Comparison of ENCODE assay signal across 21 mouse cellular contexts in genomic region chr19:47201972-47202371, GRCm38 (mm10). TPM values are rescaled to one million over a fixed set of nuclear protein-coding genes. Genes with fewer than 3 reads are reported as not detected.
DNase-seq lines count a peak whose midpoint lies in the region; ATAC-seq and TF ChIP-seq lines count a peak whose summit lies in the region.
"Had no signal": no experiment of that assay in that cellular context is flagged by ENCODE, and none has a peak within 500 bp of the region (broad histone marks: within the 10 kb centered on the region; RNA-seq: fewer than 3 reads in every experiment).

No protein-coding gene starts in this region.

- DNase-seq in forebrain, embryonic 10.5 days (ENCODE audit: extremely low spot score, low spot score): no peak
- DNase-seq in kidney, postnatal 14 days: no peak
- DNase-seq in embryonic facial prominence, embryonic 10.5 days (ENCODE audit: low spot score): peak; percentile 28
- no peak for DNase-seq in layer of hippocampus, adult 9-10 months (ENCODE audit: low spot score)
- no peak for DNase-seq in left cerebral cortex, adult 2 months (ENCODE audit: extremely low spot score in 1 of 2, low spot score in 2 of 2)
- DNase-seq: adrenal gland, adult 2 months; cerebellum, adult 9-10 months; embryo, embryonic 11 days; gastrocnemius, adult 2 months; kidney, postnatal 25 days; left cerebral cortex, postnatal 4 days; lung, adult 18-20 months; thymus, postnatal 36 days had no signal

- no peak for ATAC-seq in forebrain, embryonic 16.5 days
- 0 out of 2 replicates have a peak, but pooled peaks have one; percentile 4 for ATAC-seq in kidney, embryonic 16.5 days (ENCODE audit: low FRiP score, low TSS enrichment)
- peak; percentile 51; the same call in 1 of the 2 replicates for ATAC-seq in limb, embryonic 13.5 days (ENCODE audit: low FRiP score, low read depth)

- no peak overlapping the region for H3K9ac ChIP-seq in forebrain, embryonic 16.5 days (replicated peaks; ENCODE audit: low read depth, low read length)
- 0 out of 2 replicates have a peak overlapping the region, but pooled peaks have one; percentile 20 for H3K9ac ChIP-seq in kidney, embryonic 16.5 days (replicated peaks; ENCODE audit: low read length)
- no peak overlapping the region for H3K9ac ChIP-seq in limb, embryonic 13.5 days

- H3K4me3 ChIP-seq in forebrain, embryonic 10.5 days: no peak overlapping the region
- no peak overlapping the region for H3K4me3 ChIP-seq in forebrain, embryonic 16.5 days (replicated peaks; ENCODE audit: low read length)
- H3K4me3 ChIP-seq in kidney, embryonic 16.5 days (ENCODE audit: low read length): no peak overlapping the region
- no peak overlapping the region for H3K4me3 ChIP-seq in embryonic facial prominence, embryonic 10.5 days
- H3K4me3 ChIP-seq in limb, embryonic 13.5 days: no peak overlapping the region
- no peak overlapping the region for H3K4me3 ChIP-seq in left cerebral cortex, adult 2 months
- H3K4me3 ChIP-seq: gastrocnemius, adult 2 months had no signal

- no peaks in the 10 kb centered on the region for H3K9me3 ChIP-seq in forebrain, embryonic 10.5 days
- H3K9me3 ChIP-seq in forebrain, embryonic 16.5 days (ENCODE audit: control insufficient read depth, low read length): no peaks in the 10 kb centered on the region
- H3K9me3 ChIP-seq in kidney, embryonic 16.5 days (ENCODE audit: low read length): no peaks in the 10 kb centered on the region
- no peaks in the 10 kb centered on the region for H3K9me3 ChIP-seq in embryonic facial prominence, embryonic 10.5 days
- H3K9me3 ChIP-seq in limb, embryonic 13.5 days: no peaks in the 10 kb centered on the region

- H3K36me3 ChIP-seq in forebrain, embryonic 10.5 days (replicated peaks): no peaks in the 10 kb centered on the region
- no peaks in the 10 kb centered on the region for H3K36me3 ChIP-seq in forebrain, embryonic 16.5 days (ENCODE audit: control insufficient read depth, insufficient read depth)
- no peaks in the 10 kb centered on the region for H3K36me3 ChIP-seq in kidney, embryonic 16.5 days (ENCODE audit: insufficient read depth, low read length)
- no peaks in the 10 kb centered on the region for H3K36me3 ChIP-seq in embryonic facial prominence, embryonic 10.5 days (replicated peaks)
- no peaks in the 10 kb centered on the region for H3K36me3 ChIP-seq in limb, embryonic 13.5 days

- peaks cover 30% of the 10 kb centered on the region for H3K4me1 ChIP-seq in forebrain, embryonic 10.5 days
- H3K4me1 ChIP-seq in forebrain, embryonic 16.5 days (replicated peaks; ENCODE audit: control insufficient read depth, insufficient read depth, low read length): no peaks in the 10 kb centered on the region
- H3K4me1 ChIP-seq in kidney, embryonic 16.5 days (ENCODE audit: insufficient read depth, low read length): peaks cover 8% of the 10 kb centered on the region
- H3K4me1 ChIP-seq in embryonic facial prominence, embryonic 10.5 days: peaks cover 38% of the 10 kb centered on the region
- H3K4me1 ChIP-seq in limb, embryonic 13.5 days: peaks cover 14% of the 10 kb centered on the region

- intact Hi-C loops in left cerebral cortex, adult 2 months (cut with DNase I): no loop called here

- H3K27ac ChIP-seq in forebrain, embryonic 10.5 days: peak overlapping the region; percentile 70
- H3K27ac ChIP-seq in forebrain, embryonic 16.5 days (ENCODE audit: low read length): no peak overlapping the region
- peak overlapping the region; percentile 19; the same call in 1 of the 2 replicates for H3K27ac ChIP-seq in kidney, embryonic 16.5 days (ENCODE audit: low read length)
- peak overlapping the region; percentile 79 for H3K27ac ChIP-seq in embryonic facial prominence, embryonic 10.5 days (replicated peaks)
- 0 out of 2 replicates have a peak overlapping the region, but pooled peaks have one; percentile 11 for H3K27ac ChIP-seq in limb, embryonic 13.5 days
- no peak overlapping the region for H3K27ac ChIP-seq in left cerebral cortex, adult 2 months
- H3K27ac ChIP-seq: gastrocnemius, adult 2 months had no signal

- 67% methylated on average over 12 of the region's 12 CpGs for WGBS in forebrain, embryonic 10.5 days
- WGBS in forebrain, embryonic 16.5 days: 62% methylated on average over 12 of the region's 12 CpGs
- WGBS in kidney, embryonic 16.5 days: 43% methylated on average over 12 of the region's 12 CpGs
- WGBS in embryonic facial prominence, embryonic 10.5 days: 58% methylated on average over 12 of the region's 12 CpGs
- WGBS in limb, embryonic 13.5 days: 24% methylated on average over 12 of the region's 12 CpGs

- peaks cover 3% of the 10 kb centered on the region; the same call in 1 of the 2 replicates for H3K27me3 ChIP-seq in forebrain, embryonic 10.5 days (ENCODE audit: poor library complexity, severe bottlenecking)
- no peaks in the 10 kb centered on the region for H3K27me3 ChIP-seq in forebrain, embryonic 16.5 days (replicated peaks; ENCODE audit: control insufficient read depth, insufficient read depth, low read length)
- H3K27me3 ChIP-seq in kidney, embryonic 16.5 days (ENCODE audit: insufficient read depth, low read length): no peaks in the 10 kb centered on the region
- no peaks in the 10 kb centered on the region for H3K27me3 ChIP-seq in embryonic facial prominence, embryonic 10.5 days (replicated peaks; ENCODE audit: low read depth, poor library complexity, severe bottlenecking)
- H3K27me3 ChIP-seq in limb, embryonic 13.5 days: no peaks in the 10 kb centered on the region

- TF ChIP-seq CTCF in left cerebral cortex, adult 2 months (IDR thresholded peaks at IDR 0.05): no peak

- no peak overlapping the region for H3K4me2 ChIP-seq in forebrain, embryonic 16.5 days (ENCODE audit: low read length)
- no peak overlapping the region for H3K4me2 ChIP-seq in kidney, embryonic 16.5 days (replicated peaks; ENCODE audit: low read depth, low read length)
- H3K4me2 ChIP-seq in limb, embryonic 13.5 days (replicated peaks): peak overlapping the region; percentile 15; the same call in 1 of the 2 replicates

RNA-seq across cellular contexts. Expression of gene Neurl1a, which starts 23.4 kb away (rescaled TPM):
- 4.1 and 5.2 TPM in 2 replicates for polyA plus RNA-seq in forebrain, embryonic 10.5 days (2016; fragmentation: Nextera tagmentation; extraction: Ambion mirVana)
- 7.2 and 11.0 TPM in 2 replicates for polyA plus RNA-seq in forebrain, embryonic 16.5 days (2015; fragmentation: Nextera tagmentation; extraction: Ambion mirVana)
- polyA plus RNA-seq in kidney, embryonic 16.5 days (2015; fragmentation: Nextera tagmentation; extraction: Ambion mirVana): 5.5 and 6.0 TPM in 2 replicates
- 6.4 TPM in 2 replicates for polyA plus RNA-seq in embryonic facial prominence, embryonic 10.5 days (2016; fragmentation: Nextera tagmentation; extraction: Ambion mirVana)
- 7.9 and 8.2 TPM in 2 replicates for polyA plus RNA-seq in limb, embryonic 13.5 days (2015; fragmentation: Nextera tagmentation; extraction: Ambion mirVana)
- total RNA-seq in left cerebral cortex, adult 2 months (2021): 100 to 1,000 TPM; 178 to 194 TPM

RNA-seq across cellular contexts. Expression of gene Calhm3, which starts 44.4 kb away (rescaled TPM):
- polyA plus RNA-seq in forebrain, embryonic 10.5 days (2016; fragmentation: Nextera tagmentation; extraction: Ambion mirVana): not detected in 2 replicates
- polyA plus RNA-seq in forebrain, embryonic 16.5 days (2015; fragmentation: Nextera tagmentation; extraction: Ambion mirVana): not detected in 2 replicates
- not detected in 2 replicates for polyA plus RNA-seq in kidney, embryonic 16.5 days (2015; fragmentation: Nextera tagmentation; extraction: Ambion mirVana)
- polyA plus RNA-seq in embryonic facial prominence, embryonic 10.5 days (2016; fragmentation: Nextera tagmentation; extraction: Ambion mirVana): not detected in 2 replicates
- polyA plus RNA-seq in limb, embryonic 13.5 days (2015; fragmentation: Nextera tagmentation; extraction: Ambion mirVana): not detected in 2 replicates
- total RNA-seq in left cerebral cortex, adult 2 months (2021): not detected
- total RNA-seq: adrenal gland, adult 2 months; CH12.LX; gastrocnemius, adult 2 months; heart, adult 8-10 months; layer of hippocampus, postnatal 25 days; left cerebral cortex, postnatal 4 days had no signal
- polyA plus RNA-seq: adrenal gland, adult 2 months; forebrain, embryonic 11.5 days; hindbrain, embryonic 11.5 days had no signal

RNA-seq across cellular contexts. Expression of gene Calhm1, which starts 57.9 kb away (rescaled TPM):
- not detected in 2 replicates for polyA plus RNA-seq in forebrain, embryonic 10.5 days (2016; fragmentation: Nextera tagmentation; extraction: Ambion mirVana)
- not detected in 2 replicates for polyA plus RNA-seq in forebrain, embryonic 16.5 days (2015; fragmentation: Nextera tagmentation; extraction: Ambion mirVana)
- polyA plus RNA-seq in kidney, embryonic 16.5 days (2015; fragmentation: Nextera tagmentation; extraction: Ambion mirVana): not detected in 2 replicates
- polyA plus RNA-seq in embryonic facial prominence, embryonic 10.5 days (2016; fragmentation: Nextera tagmentation; extraction: Ambion mirVana): not detected in 2 replicates
- polyA plus RNA-seq in limb, embryonic 13.5 days (2015; fragmentation: Nextera tagmentation; extraction: Ambion mirVana): not detected in 2 replicates
- not detected for total RNA-seq in left cerebral cortex, adult 2 months (2021)
- total RNA-seq: adrenal gland, adult 2 months; CH12.LX; gastrocnemius, adult 2 months; heart, adult 8-10 months; layer of hippocampus, postnatal 25 days; left cerebral cortex, postnatal 4 days had no signal
- polyA plus RNA-seq: adrenal gland, adult 2 months; forebrain, embryonic 11.5 days; hindbrain, embryonic 11.5 days had no signal

Comparison
In these comparisons a context has a peak if more than half of its experiments do, and no peak if none do; other contexts are left out.
1. H3K27ac ChIP-seq: peak in forebrain, embryonic 10.5 days (single experiment), kidney, embryonic 16.5 days (single experiment), embryonic facial prominence, embryonic 10.5 days (single experiment) and limb, embryonic 13.5 days (single experiment); none in forebrain, embryonic 16.5 days (single experiment) and left cerebral cortex, adult 2 months (single experiment).